Mouse (Mus musculus): ENCODE measurements around the gene Arf6. TPM values are rescaled to one million over a fixed set of nuclear protein-coding genes. Genes with fewer than 3 reads are reported as not detected.
A peak's percentile ranks its signal among the peaks of the same experiment; 100 is the strongest.

Arf6 gene
- polyA plus RNA-seq, 1 experiment from 2014 or later: 45.6 TPM

- peaks cover 4% of the 10 kb centered on the region for H3K4me1 ChIP-seq
- H3K9me3 ChIP-seq: no peaks in the 10 kb centered on the region
- no peak overlapping the region for H3K4me2 ChIP-seq (replicated peaks)
- H3K9ac ChIP-seq: no peak overlapping the region
- WGBS: 71% methylated on average over 4 of the region's 4 CpGs
- H3K36me3 ChIP-seq: no peaks in the 10 kb centered on the region
- H3K4me3 ChIP-seq: no peak overlapping the region
- no peaks in the 10 kb centered on the region for H3K27me3 ChIP-seq
- no peak overlapping the region for H3K27ac ChIP-seq
- ATAC-seq (ENCODE audit: low FRiP score, low read depth): no peak
Measured at GRCm38 (mm10) chr12:69419606-69420005, 47.7 kb downstream of the Arf6 start.

DNA sequence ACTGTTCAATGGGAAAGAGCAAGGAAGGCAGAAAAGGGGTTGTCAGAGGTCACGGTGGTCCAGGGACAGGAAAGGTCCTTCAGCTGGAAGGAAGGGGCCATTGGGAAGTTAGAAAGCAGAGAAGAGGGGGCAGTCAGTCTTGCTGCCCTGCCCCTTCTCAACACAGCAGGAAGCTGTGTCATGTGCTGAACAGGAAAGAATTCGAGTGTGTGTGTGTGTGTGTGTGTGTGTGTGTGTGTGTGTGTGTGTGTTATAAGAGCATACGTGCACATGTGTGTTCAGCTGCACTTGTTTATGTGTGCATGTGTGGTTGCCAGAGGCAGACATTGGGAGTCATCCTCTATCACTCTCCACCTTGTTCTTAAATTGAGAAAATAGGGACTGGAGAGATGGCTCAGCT is 48.8 kb downstream of the Arf6 start:
- Histone ChIP-seq H3K4me3 (no peak overlapping the region), H3K9ac (no peak overlapping the region), H3K9me3 (no peaks in the 10 kb centered on the region), H3K4me1 (peaks cover 12% of the 10 kb centered on the region), H3K36me3 (no peaks in the 10 kb centered on the region), H3K4me2 (replicated peaks) (no peak overlapping the region), H3K27me3 (no peaks in the 10 kb centered on the region), H3K27ac (no peak overlapping the region)
- 73% methylated on average over 3 of the region's 3 CpGs for WGBS
- ATAC-seq (ENCODE audit: low FRiP score, low read depth): no peak

- peaks cover 12% of the 10 kb centered on the region for H3K4me1 ChIP-seq
- H3K9me3 ChIP-seq: no peaks in the 10 kb centered on the region
- peak overlapping the region; percentile 28; the same call in 1 of the 2 replicates for H3K27ac ChIP-seq
- 77% methylated on average over 20 of the region's 20 CpGs for WGBS
- no peaks in the 10 kb centered on the region for H3K36me3 ChIP-seq
- H3K4me3 ChIP-seq: no peak overlapping the region
- peak; percentile 33; the same call in 1 of the 2 replicates for ATAC-seq (ENCODE audit: low FRiP score, low read depth)
- H3K27me3 ChIP-seq: no peaks in the 10 kb centered on the region
- H3K9ac ChIP-seq: no peak overlapping the region
- 0 out of 2 replicates have a peak overlapping the region, but pooled peaks have one; percentile 2 for H3K4me2 ChIP-seq (replicated peaks)
Measured at GRCm38 (mm10) chr12:69422827-69423537, 51.0 kb downstream of the Arf6 start.

Small RNA genes within 50 kb of the gene (microRNA-seq; reads per million reads assigned to microRNA genes)
- gene Gm47299: not detected
- not detected for gene Gm47305

Other genes starting within 250 kb of the Arf6 start
- 1,605 and 1,666 TPM in 2 replicates for gene Rps29, start 213.0 kb upstream of the Arf6 start, polyA plus RNA-seq (2015; fragmentation: Nextera tagmentation; extraction: Ambion mirVana)
- 21.7 and 22.6 TPM in 2 replicates for gene Lrr1, start 203.3 kb upstream of the Arf6 start, polyA plus RNA-seq (2015; fragmentation: Nextera tagmentation; extraction: Ambion mirVana)
- gene Rpl36al, start 188.1 kb upstream of the Arf6 start, polyA plus RNA-seq (2015; fragmentation: Nextera tagmentation; extraction: Ambion mirVana): 515 and 534 TPM in 2 replicates
- 45.1 and 48.2 TPM in 2 replicates for gene Mgat2, start 188.0 kb upstream of the Arf6 start, polyA plus RNA-seq (2015; fragmentation: Nextera tagmentation; extraction: Ambion mirVana)
- gene Gm49383, start 175.0 kb upstream of the Arf6 start, polyA plus RNA-seq (2015; fragmentation: Nextera tagmentation; extraction: Ambion mirVana): 38.7 and 40.4 TPM in 2 replicates
- 10.4 and 11.4 TPM in 2 replicates for gene Dnaaf2, start 173.7 kb upstream of the Arf6 start, polyA plus RNA-seq (2015; fragmentation: Nextera tagmentation; extraction: Ambion mirVana)
- 31.8 and 32.1 TPM in 2 replicates for gene Gm49384, start 167.9 kb upstream of the Arf6 start, polyA plus RNA-seq (2015; fragmentation: Nextera tagmentation; extraction: Ambion mirVana)
- 26.5 and 29.8 TPM in 2 replicates for gene Pole2, start 144.0 kb upstream of the Arf6 start, polyA plus RNA-seq (2015; fragmentation: Nextera tagmentation; extraction: Ambion mirVana)
- gene Klhdc1, start 131.0 kb upstream of the Arf6 start, polyA plus RNA-seq (2015; fragmentation: Nextera tagmentation; extraction: Ambion mirVana): 6.5 and 9.6 TPM in 2 replicates
- gene Klhdc2, start 75.5 kb upstream of the Arf6 start, polyA plus RNA-seq (2015; fragmentation: Nextera tagmentation; extraction: Ambion mirVana): 160 TPM in 2 replicates
- gene Nemf, start 15.0 kb upstream of the Arf6 start, polyA plus RNA-seq (2015; fragmentation: Nextera tagmentation; extraction: Ambion mirVana): 103 and 108 TPM in 2 replicates
- gene Gm9887, start 308 bp downstream of the Arf6 start, polyA plus RNA-seq (2015; fragmentation: Nextera tagmentation; extraction: Ambion mirVana): 1.0 and 1.4 TPM in 2 replicates
- 32.1 and 34.0 TPM in 2 replicates for gene Vcpkmt, start 210.9 kb downstream of the Arf6 start, polyA plus RNA-seq (2015; fragmentation: Nextera tagmentation; extraction: Ambion mirVana)